Mouse (Mus musculus) MEL (cell line): Measurements from ENCODE around the gene Ppp2r1b. TPM values are rescaled to one million over a fixed set of nuclear protein-coding genes. Genes with fewer than 3 reads are reported as not detected.

Experiments
- DNase-seq: peaks from one replicate; pipeline ENCODE4 v3.0.0; 2011; ENCODE audit warnings: low read depth, low spot score
- H3K27ac ChIP-seq: 2 replicates; pipeline ENCODE4 v1.5.1; 2012; ENCODE audit warnings: low read depth, mild to moderate bottlenecking, control low read depth, low read length, moderate library complexity; ENCODE audit not compliant: control insufficient read depth
- H3K27me3 ChIP-seq, 2 experiments: fragments of 150-350 bp in 1 of 2; sonication (generic) in 1 of 2; 2 replicates each; pipeline ENCODE4 v1.6.1; 2012; ENCODE audit warnings: low read length in 2 of 2, mild to moderate bottlenecking in 2 of 2, improper control_type of control experiment in 1 of 2, moderate library complexity in 1 of 2; ENCODE audit not compliant: insufficient read depth in 2 of 2, control insufficient read depth in 1 of 2
- H3K36me3 ChIP-seq, 2 experiments: 2 replicates each; pipeline ENCODE4 v1.6.1; 2012 to 2014; ENCODE audit warnings: low read length in 2 of 2, improper control_type of control experiment in 1 of 2, inconsistent platforms in 1 of 2, mild to moderate bottlenecking in 1 of 2; ENCODE audit not compliant: insufficient read depth in 2 of 2, control insufficient read depth in 1 of 2
- H3K4me1 ChIP-seq, 2 experiments: fragments of 150-350 bp in 1 of 2; sonication (generic) in 1 of 2; 2 replicates each; pipeline ENCODE4 v1.6.1; 2012; ENCODE audit warnings: low read length in 2 of 2, improper control_type of control experiment in 1 of 2, mild to moderate bottlenecking in 1 of 2; ENCODE audit not compliant: insufficient read depth in 2 of 2, control insufficient read depth in 1 of 2
- H3K4me3 ChIP-seq, 2 experiments: fragments of 150-350 bp in 1 of 2; sonication (generic) in 1 of 2; 2 replicates each; pipeline ENCODE4 v1.5.1; 2012; ENCODE audit warnings: low read depth in 2 of 2, low read length in 2 of 2, mild to moderate bottlenecking in 2 of 2, moderate library complexity in 2 of 2, control low read depth in 1 of 2, improper control_type of control experiment in 1 of 2; ENCODE audit not compliant: control insufficient read depth in 1 of 2, insufficient read depth in 1 of 2
- H3K79me2 ChIP-seq: 2 replicates; pipeline ENCODE4 v1.6.1; 2012; ENCODE audit warnings: mild to moderate bottlenecking, low read length, moderate library complexity; ENCODE audit not compliant: control insufficient read depth, poor library complexity, insufficient read depth
- H3K9ac ChIP-seq: 2 replicates; pipeline ENCODE4 v1.6.1; 2012; ENCODE audit warnings: low read depth, mild to moderate bottlenecking, control low read depth, low read length, moderate library complexity; ENCODE audit not compliant: control insufficient read depth, poor library complexity, severe bottlenecking
- H3K9me3 ChIP-seq: fragments of 150-350 bp; sonication (generic); replicated peaks from 2 replicates; pipeline ENCODE4 v1.6.1; 2012; ENCODE audit warnings: mild to moderate bottlenecking, low read length, improper control_type of control experiment, moderate library complexity; ENCODE audit not compliant: insufficient read depth
- BHLHE40 ChIP-seq: IDR thresholded peaks from 2 replicates; pipeline ENCODE4 v1.6.1; 2012; ENCODE audit warnings: low read depth, mild to moderate bottlenecking, inconsistent platforms, low read length, improper control_type of control experiment, borderline replicate concordance
- CHD2 ChIP-seq: IDR thresholded peaks from 2 replicates; pipeline ENCODE4 v1.6.1; 2011; ENCODE audit warnings: low read length, improper control_type of control experiment
- CTCF ChIP-seq, 3 experiments: IDR thresholded peaks in 2 of 3; conservative IDR thresholded peaks in 1 of 3; 2 replicates each; pipeline ENCODE4 v1.5.1; 2011 to 2012; ENCODE audit warnings: low read length in 3 of 3, low read depth in 2 of 3, mild to moderate bottlenecking in 2 of 3, improper control_type of control experiment in 1 of 3, inconsistent platforms in 1 of 3, mixed read lengths in 1 of 3, moderate library complexity in 1 of 3; ENCODE audit not compliant: control insufficient read depth in 1 of 3, insufficient read depth in 1 of 3, poor library complexity in 1 of 3, severe bottlenecking in 1 of 3
- E2F4 ChIP-seq: IDR thresholded peaks from 2 replicates; pipeline ENCODE4 v1.6.1; 2011; ENCODE audit warnings: low read depth, low read length, improper control_type of control experiment, borderline replicate concordance
- ELF1 ChIP-seq: IDR thresholded peaks from 2 replicates; pipeline ENCODE4 v1.6.1; 2014; ENCODE audit warnings: low read depth, mild to moderate bottlenecking, inconsistent platforms, low read length, improper control_type of control experiment, moderate library complexity
- EP300 ChIP-seq, 2 experiments: IDR thresholded peaks; 2 replicates each; pipeline ENCODE4 v1.6.1; 2011; ENCODE audit warnings: improper control_type of control experiment in 2 of 2, low read length in 2 of 2, low read depth in 1 of 2, mild to moderate bottlenecking in 1 of 2
- GABPA ChIP-seq: IDR thresholded peaks from 2 replicates; pipeline ENCODE4 v1.6.1; 2012; ENCODE audit warnings: low read depth, mild to moderate bottlenecking, inconsistent platforms, low read length, improper control_type of control experiment, moderate library complexity
- GATA1 ChIP-seq: IDR thresholded peaks from 2 replicates; pipeline ENCODE4 v1.6.1; 2011; ENCODE audit warnings: low read depth, low read length, improper control_type of control experiment
- HCFC1 ChIP-seq: IDR thresholded peaks from 2 replicates; pipeline ENCODE4 v1.6.1; 2012; ENCODE audit warnings: low read depth, mild to moderate bottlenecking, inconsistent platforms, low read length, improper control_type of control experiment, moderate library complexity
- KAT2A ChIP-seq: conservative IDR thresholded peaks from 2 replicates; pipeline ENCODE4 v1.6.1; 2012; ENCODE audit warnings: low read depth, low read length, improper control_type of control experiment, inconsistent platforms
- MAFK ChIP-seq: IDR thresholded peaks from 2 replicates; pipeline ENCODE4 v1.6.1; 2011; ENCODE audit warnings: low read depth, mild to moderate bottlenecking, low read length, improper control_type of control experiment, borderline replicate concordance
- MAX ChIP-seq: IDR thresholded peaks from 2 replicates; pipeline ENCODE4 v1.6.1; 2011; ENCODE audit warnings: low read length, improper control_type of control experiment
- MEF2A ChIP-seq: IDR thresholded peaks from 2 replicates; pipeline ENCODE4 v1.6.1; 2014; ENCODE audit warnings: low read depth, mild to moderate bottlenecking, inconsistent platforms, low read length, improper control_type of control experiment; ENCODE audit not compliant: poor library complexity, insufficient replicate concordance, severe bottlenecking; ENCODE audit errors: extremely low read depth
- MXI1 ChIP-seq: IDR thresholded peaks from 2 replicates; pipeline ENCODE4 v1.6.1; 2011; ENCODE audit warnings: mild to moderate bottlenecking, low read depth, low read length, improper control_type of control experiment
- MYB ChIP-seq: IDR thresholded peaks from 2 replicates; pipeline ENCODE4 v1.6.1; 2011; ENCODE audit warnings: mild to moderate bottlenecking, low read depth, low read length, improper control_type of control experiment
- MYC ChIP-seq: IDR thresholded peaks from 2 replicates; pipeline ENCODE4 v1.6.1; 2011; ENCODE audit warnings: low read depth, mild to moderate bottlenecking, low read length, improper control_type of control experiment, moderate library complexity
- NELFE ChIP-seq: IDR thresholded peaks from 2 replicates; pipeline ENCODE4 v1.6.1; 2011; ENCODE audit warnings: low read depth, low read length, improper control_type of control experiment
- NRF1 ChIP-seq: IDR thresholded peaks from 2 replicates; pipeline ENCODE4 v1.6.1; 2014; ENCODE audit warnings: low read depth, mild to moderate bottlenecking, inconsistent platforms, low read length, improper control_type of control experiment, moderate library complexity; ENCODE audit not compliant: poor library complexity, insufficient read depth, severe bottlenecking
- POLR2A ChIP-seq, 2 experiments: IDR thresholded peaks; 2 replicates each; pipeline ENCODE4 v1.6.1; 2011 to 2012; ENCODE audit warnings: low read length in 2 of 2, mild to moderate bottlenecking in 2 of 2, control low read depth in 1 of 2, improper control_type of control experiment in 1 of 2, low read depth in 1 of 2, moderate library complexity in 1 of 2; ENCODE audit not compliant: control insufficient read depth in 1 of 2, insufficient read depth in 1 of 2, poor library complexity in 1 of 2
- POLR2AphosphoS2 ChIP-seq: IDR thresholded peaks from 2 replicates; pipeline ENCODE4 v1.6.1; 2011; ENCODE audit warnings: low read length, improper control_type of control experiment
- POLR2AphosphoS5 ChIP-seq: IDR thresholded peaks from 2 replicates; pipeline ENCODE4 v1.6.1; 2012; ENCODE audit warnings: low read depth, borderline replicate concordance, mild to moderate bottlenecking, inconsistent platforms, low read length, moderate library complexity, mixed read lengths
- RAD21 ChIP-seq: IDR thresholded peaks from 2 replicates; pipeline ENCODE4 v1.6.1; 2011; ENCODE audit warnings: mild to moderate bottlenecking, low read depth, low read length, improper control_type of control experiment
- RCOR1 ChIP-seq: IDR thresholded peaks from 2 replicates; pipeline ENCODE4 v1.6.1; 2012; ENCODE audit warnings: low read depth, mild to moderate bottlenecking, inconsistent platforms, low read length, improper control_type of control experiment
- SIN3A ChIP-seq: IDR thresholded peaks from 2 replicates; pipeline ENCODE4 v1.6.1; 2012; ENCODE audit warnings: low read length, improper control_type of control experiment, inconsistent platforms
- SMC3 ChIP-seq: IDR thresholded peaks from 2 replicates; pipeline ENCODE4 v1.6.1; 2011; ENCODE audit warnings: low read depth, low read length, improper control_type of control experiment
- TBP ChIP-seq: IDR thresholded peaks from 2 replicates; pipeline ENCODE4 v1.8.0; 2011; ENCODE audit warnings: low read depth, low read length, improper control_type of control experiment
- TCF12 ChIP-seq: IDR thresholded peaks from 2 replicates; pipeline ENCODE4 v1.6.1; 2014; ENCODE audit warnings: low read depth, mild to moderate bottlenecking, inconsistent platforms, low read length, improper control_type of control experiment, moderate library complexity
- UBTF ChIP-seq: IDR thresholded peaks from 2 replicates; pipeline ENCODE4 v1.6.1; 2012; ENCODE audit warnings: low read depth, mild to moderate bottlenecking, inconsistent platforms, low read length, improper control_type of control experiment, moderate library complexity, borderline replicate concordance; ENCODE audit not compliant: insufficient read depth
- USF1 ChIP-seq: IDR thresholded peaks from 2 replicates; pipeline ENCODE4 v1.6.1; 2014; ENCODE audit warnings: low read depth, mild to moderate bottlenecking, inconsistent platforms, low read length, improper control_type of control experiment, moderate library complexity
- USF2 ChIP-seq, 2 experiments: IDR thresholded peaks; 2 replicates each; pipeline ENCODE4 v1.6.1; 2011 to 2012; ENCODE audit warnings: improper control_type of control experiment in 2 of 2, low read length in 2 of 2, borderline replicate concordance in 1 of 2, inconsistent platforms in 1 of 2, low read depth in 1 of 2, mild to moderate bottlenecking in 1 of 2; ENCODE audit not compliant: insufficient read depth in 1 of 2
- ZKSCAN1 ChIP-seq: IDR thresholded peaks from 2 replicates; pipeline ENCODE4 v1.6.1; 2012; ENCODE audit warnings: low read depth, mild to moderate bottlenecking, inconsistent platforms, low read length, improper control_type of control experiment, moderate library complexity
- ZMIZ1 ChIP-seq: IDR thresholded peaks from 2 replicates; pipeline ENCODE4 v1.6.1; 2012; ENCODE audit warnings: low read depth, mild to moderate bottlenecking, inconsistent platforms, low read length, improper control_type of control experiment, moderate library complexity
- polyA plus RNA-seq, 2 experiments: library from polyadenylated mRNA; stranded (reverse) in 1 of 2; unstranded in 1 of 2; fragments of >175 nt in 1 of 2; fragments of >200 nt in 1 of 2; gene quantifications; 2 replicates each; pipeline versions ENCODE4 v1.2.1 to v1.2.4; 2012; ENCODE audit warnings: low replicate concordance in 2 of 2, low read depth in 1 of 2; ENCODE audit not compliant: insufficient read length in 2 of 2, insufficient read depth in 1 of 2, missing spikeins in 1 of 2
- total RNA-seq: library from RNA; depleted of rRNA; stranded (reverse); fragments of 300-350 nt; gene quantifications from 2 replicates; pipeline ENCODE4 v1.2.3, GENCODE M21; 2012

The Ppp2r1b gene
- total and polyA plus RNA-seq, 3 experiments = 67.6 to 101 TPM; not detected in 1

DNA sequence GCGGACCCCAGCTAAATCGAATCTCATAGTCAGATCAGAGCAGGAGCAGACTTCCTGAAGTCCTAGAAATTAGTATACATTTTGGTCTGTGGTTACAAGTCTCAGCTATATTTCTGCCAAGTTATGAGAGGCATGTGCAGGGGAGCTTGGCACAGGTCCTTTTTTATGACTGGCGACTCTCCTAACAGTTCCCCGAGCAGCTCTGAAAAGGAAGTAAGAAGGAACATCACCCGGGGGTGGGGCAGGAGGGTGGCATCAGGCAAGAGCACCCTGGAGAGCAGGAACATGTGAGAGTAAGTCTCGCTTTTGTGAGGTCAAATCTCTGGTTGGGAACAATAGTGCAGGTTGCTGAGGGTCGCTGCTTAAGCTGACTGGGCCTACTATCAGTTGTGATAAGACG is 5.6 kb downstream of the Ppp2r1b start (continued):
- no peak for TF ChIP-seq MYB
- TF ChIP-seq ZKSCAN1 = no peak
- no peak for TF ChIP-seq POLR2AphosphoS2
- peak; percentile 76 for TF ChIP-seq MXI1
- TF ChIP-seq TBP = no peak
- no peak for TF ChIP-seq MEF2A
- no peak for TF ChIP-seq POLR2AphosphoS5

DNA sequence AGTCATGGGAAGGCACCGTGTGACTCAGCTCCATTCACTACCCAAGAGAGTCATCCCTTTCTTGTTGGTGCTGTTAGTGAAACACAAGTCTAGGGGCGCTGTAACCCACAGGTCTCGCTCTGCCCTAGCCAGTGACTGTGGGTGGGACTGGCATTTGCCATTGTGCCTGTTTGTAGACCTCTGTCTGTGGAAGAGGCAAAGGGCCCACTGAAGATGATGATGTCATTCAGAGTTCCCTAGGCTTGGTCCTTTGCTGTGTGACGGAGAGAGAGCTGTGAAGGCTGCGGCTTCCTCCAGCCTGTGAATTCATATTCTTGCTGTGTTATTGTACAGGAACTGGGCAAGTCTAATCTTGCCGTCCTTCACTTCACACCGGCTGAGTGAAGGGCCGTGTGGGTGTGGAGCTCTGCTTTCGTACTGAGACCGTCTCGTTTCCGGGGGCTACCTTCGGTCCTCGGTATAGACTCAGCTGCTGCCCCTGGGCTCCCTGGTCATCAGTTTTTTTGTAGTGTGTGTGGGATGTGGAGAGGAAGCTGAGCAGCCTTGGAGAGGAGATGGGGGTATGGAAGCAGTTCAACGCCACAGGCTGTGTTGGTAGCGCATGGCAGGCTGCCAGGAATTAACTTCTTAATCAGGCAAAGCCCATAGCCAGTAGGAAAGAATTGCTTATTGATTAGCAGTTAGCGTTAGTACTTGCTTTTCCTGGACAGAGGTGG is 7.7 kb downstream of the Ppp2r1b start:
- H3K9ac ChIP-seq = peak overlapping the region; percentile 40
- peaks cover 0 to 19% of the 10 kb centered on the region in 2 experiments; a peak in 2 of 4 replicates for H3K36me3 ChIP-seq
- peak; percentile 80 for DNase-seq
- no peaks in the 10 kb centered on the region for H3K27me3 ChIP-seq
- peak overlapping the region; percentile 38 to 55 for H3K4me3 ChIP-seq
- peaks cover 14% of the 10 kb centered on the region for H3K79me2 ChIP-seq
- peak overlapping the region; percentile 53 for H3K27ac ChIP-seq
- peaks cover 10 to 28% of the 10 kb centered on the region in 2 experiments; a peak in 3 of 4 replicates for H3K4me1 ChIP-seq
- H3K9me3 ChIP-seq = no peaks in the 10 kb centered on the region
- TF ChIP-seq GATA1 = peak; percentile 2; the same call in 1 of the 2 replicates
- TF ChIP-seq POLR2A (IDR thresholded peaks at IDR 0.05; ENCODE audit: control insufficient read depth in 1 of 2, insufficient read depth in 1 of 2, low read depth in 1 of 2, low read length in 2 of 2, poor library complexity in 1 of 2) = no peak
- TF ChIP-seq NRF1 = no peak
- TF ChIP-seq UBTF = no peak
- no peak for TF ChIP-seq BHLHE40
- TF ChIP-seq SIN3A = peak; percentile 57; the same call in 1 of the 2 replicates
- no peak for TF ChIP-seq GABPA
- no peak for TF ChIP-seq CHD2
- TF ChIP-seq NELFE = peak; percentile 39; the same call in 1 of the 2 replicates
- no peak for TF ChIP-seq MYB
- no peak for TF ChIP-seq KAT2A
- no peak for TF ChIP-seq ZKSCAN1
- TF ChIP-seq MAFK = no peak
- peak; percentile 32 for TF ChIP-seq RAD21
- TF ChIP-seq POLR2AphosphoS5 = no peak
- peak; percentile 52; the same call in 1 of the 2 replicates for TF ChIP-seq MAX
- no peak for TF ChIP-seq USF1
- peak; percentile 19 to 53 (median 41); a peak in 5 of 6 replicates for TF ChIP-seq CTCF (IDR thresholded peaks at IDR 0.05 in 2 of 3, conservative IDR thresholded peaks at IDR 0.05 in 1 of 3; ENCODE audit: control insufficient read depth in 1 of 3, insufficient read depth in 1 of 3, low read depth in 2 of 3, low read length in 3 of 3, poor library complexity in 1 of 3, severe bottlenecking in 1 of 3)
- no peak for TF ChIP-seq USF2 (IDR thresholded peaks at IDR 0.05; ENCODE audit: borderline replicate concordance in 1 of 2, insufficient read depth in 1 of 2, low read depth in 1 of 2, low read length in 2 of 2)
- TF ChIP-seq TCF12 = 0 out of 2 replicates have a peak, but pooled peaks have one; percentile 10
- 0 out of 2 replicates have a peak, but pooled peaks have one; percentile 24 for TF ChIP-seq ELF1
- TF ChIP-seq E2F4 = no peak
- peak; percentile 40 for TF ChIP-seq SMC3
- no peak for TF ChIP-seq MYC
- peak; percentile 50; the same call in 1 of the 2 replicates for TF ChIP-seq MXI1
- TF ChIP-seq EP300 (IDR thresholded peaks at IDR 0.05; ENCODE audit: low read depth in 1 of 2, low read length in 2 of 2) = peak; percentile 7 to 14; a peak in 1 of 4 replicates
- no peak; the same call in 1 of the 2 replicates for TF ChIP-seq RCOR1
- no peak for TF ChIP-seq ZMIZ1
- TF ChIP-seq HCFC1 = 0 out of 2 replicates have a peak, but pooled peaks have one; percentile 19
